ENCODE assay signal across 9 mouse cellular contexts in the genomic region with DNA sequence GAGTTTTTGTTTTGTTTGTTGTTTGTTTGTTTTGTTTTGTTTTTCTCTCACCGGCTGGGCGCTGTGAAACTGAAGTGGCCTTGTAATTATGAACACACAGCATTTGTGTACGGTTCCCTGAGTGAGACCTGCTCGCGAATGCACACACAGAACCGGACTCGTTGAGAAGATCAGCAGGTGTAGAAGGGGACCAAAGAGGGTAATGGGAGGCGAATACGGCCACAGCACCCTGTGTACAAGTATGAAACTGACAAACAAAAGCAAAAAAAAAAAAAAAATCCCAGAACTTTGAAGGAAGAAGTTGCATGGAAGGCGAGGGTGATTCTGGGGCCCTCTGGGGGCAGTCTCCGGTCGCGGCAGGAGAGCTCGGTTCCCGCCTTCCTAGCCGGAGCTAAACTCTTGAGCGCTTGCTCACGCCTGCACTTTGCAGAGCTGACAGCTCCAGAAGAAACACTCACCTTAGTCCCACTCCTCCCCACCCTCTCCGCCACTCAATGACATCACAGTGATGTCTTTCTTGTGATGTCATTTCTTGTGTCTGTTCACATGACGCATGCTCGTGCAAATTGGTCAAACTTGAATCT. TPM values are rescaled to one million over a fixed set of nuclear protein-coding genes. Genes with fewer than 3 reads are reported as not detected.
DNase-seq lines count a peak whose midpoint lies in the region; ATAC-seq lines count a peak whose summit lies in the region.
"Had no signal": no experiment of that assay in that cellular context is flagged by ENCODE, and none has a peak within 500 bp of the region (broad histone marks: within the 10 kb centered on the region; RNA-seq: fewer than 3 reads in every experiment).

No protein-coding gene starts in this region.

- H3K4me1 ChIP-seq in hindbrain, embryonic 10.5 days (replicated peaks) = peaks cover 22% of the 10 kb centered on the region
- H3K4me1 ChIP-seq in liver, embryonic 16.5 days (ENCODE audit: control insufficient read depth, low read depth, low read length) = peaks cover 5% of the 10 kb centered on the region
- H3K4me1 ChIP-seq in neural tube, embryonic 15.5 days = peaks cover 14% of the 10 kb centered on the region

- peak; percentile 27 to 44 for DNase-seq in cerebellum, postnatal 10 days
- no peak for DNase-seq in cerebellum, adult 9-10 months
- DNase-seq in A20 (ENCODE audit: low read depth, low spot score) = peak; percentile 86
- peak; percentile 79 for DNase-seq in embryo, embryonic 10.5 days (ENCODE audit: low spot score)
- DNase-seq in hindbrain, embryonic 10.5 days (ENCODE audit: low spot score) = peak; percentile 65
- no peak for DNase-seq in urinary bladder, adult 18-20 months (ENCODE audit: low spot score in 2 of 2)

- H3K27ac ChIP-seq in hindbrain, embryonic 10.5 days = no peak overlapping the region
- no peak overlapping the region for H3K27ac ChIP-seq in liver, embryonic 16.5 days (ENCODE audit: low read length)
- H3K27ac ChIP-seq in neural tube, embryonic 15.5 days (replicated peaks) = no peak overlapping the region

- peak overlapping the region; percentile 67 for H3K4me2 ChIP-seq in liver, embryonic 16.5 days (ENCODE audit: low read depth, low read length)
- H3K4me2 ChIP-seq in neural tube, embryonic 15.5 days = peak overlapping the region; percentile 42

- no peaks in the 10 kb centered on the region for H3K9me3 ChIP-seq in hindbrain, embryonic 10.5 days
- H3K9me3 ChIP-seq in liver, embryonic 16.5 days (replicated peaks; ENCODE audit: control insufficient read depth, low read length) = no peaks in the 10 kb centered on the region
- no peaks in the 10 kb centered on the region for H3K9me3 ChIP-seq in neural tube, embryonic 15.5 days (replicated peaks)

- no peaks in the 10 kb centered on the region for H3K36me3 ChIP-seq in hindbrain, embryonic 10.5 days
- no peaks in the 10 kb centered on the region for H3K36me3 ChIP-seq in liver, embryonic 16.5 days (ENCODE audit: control insufficient read depth, insufficient read depth)
- H3K36me3 ChIP-seq in neural tube, embryonic 15.5 days = no peaks in the 10 kb centered on the region

- peaks cover 77% of the 10 kb centered on the region for H3K27me3 ChIP-seq in hindbrain, embryonic 10.5 days (ENCODE audit: insufficient read depth, poor library complexity, severe bottlenecking)
- peaks cover 62% of the 10 kb centered on the region for H3K27me3 ChIP-seq in liver, embryonic 16.5 days (ENCODE audit: control insufficient read depth, insufficient read depth, low read depth, low read length)
- peaks cover 78% of the 10 kb centered on the region for H3K27me3 ChIP-seq in neural tube, embryonic 15.5 days (replicated peaks)
- H3K27me3 ChIP-seq: Patski had no signal

- H3K9ac ChIP-seq in liver, embryonic 16.5 days (ENCODE audit: low read depth, low read length) = 0 out of 2 replicates have a peak overlapping the region, but pooled peaks have one; percentile 3
- H3K9ac ChIP-seq in neural tube, embryonic 15.5 days (replicated peaks) = no peak overlapping the region

- no peak for ATAC-seq in liver, embryonic 16.5 days (ENCODE audit: low read depth)
- ATAC-seq in neural tube, embryonic 15.5 days (ENCODE audit: low FRiP score) = no peak
- ATAC-seq: Patski had no signal

- peak overlapping the region; percentile 54 for H3K4me3 ChIP-seq in hindbrain, embryonic 10.5 days
- peak overlapping the region; percentile 47 for H3K4me3 ChIP-seq in liver, embryonic 16.5 days (ENCODE audit: low read depth, low read length)
- H3K4me3 ChIP-seq in neural tube, embryonic 15.5 days (replicated peaks) = peak overlapping the region; percentile 14

- WGBS in hindbrain, embryonic 10.5 days = under 1% methylated on average over 21 of the region's 21 CpGs
- WGBS in liver, embryonic 16.5 days (ENCODE audit: insufficient replicate concordance) = under 1% methylated on average over 21 of the region's 21 CpGs
- WGBS in neural tube, embryonic 15.5 days = 1% methylated on average over 21 of the region's 21 CpGs

RNA-seq across cellular contexts. Expression of a gene that starts 14.1 kb away (rescaled TPM):
- polyA plus RNA-seq in hindbrain, embryonic 10.5 days (2016; fragmentation: Nextera tagmentation; extraction: Ambion mirVana) = 0.18 TPM in 1 of 2 replicates, not detected in the other
- 0.54 and 0.72 TPM in 2 replicates for polyA plus RNA-seq in liver, embryonic 16.5 days (2015; fragmentation: Nextera tagmentation; extraction: Ambion mirVana)
- 0.09 and 167 TPM in 2 replicates for polyA plus RNA-seq in neural tube, embryonic 15.5 days (2015; fragmentation: Nextera tagmentation; extraction: Ambion mirVana)

RNA-seq across cellular contexts. Expression of a gene that starts 14.4 kb away (rescaled TPM):
- polyA plus RNA-seq in hindbrain, embryonic 10.5 days (2016; fragmentation: Nextera tagmentation; extraction: Ambion mirVana) = 0.07 TPM in 1 of 2 replicates, not detected in the other
- not detected in 2 replicates for polyA plus RNA-seq in liver, embryonic 16.5 days (2015; fragmentation: Nextera tagmentation; extraction: Ambion mirVana)
- 0.11 TPM in 1 of 2 replicates, not detected in the other for polyA plus RNA-seq in neural tube, embryonic 15.5 days (2015; fragmentation: Nextera tagmentation; extraction: Ambion mirVana)
- polyA plus RNA-seq: Patski had no signal

RNA-seq across cellular contexts. Expression of a gene that starts 39.9 kb away (rescaled TPM):
- 5.5 and 11.0 TPM in 2 replicates for polyA plus RNA-seq in hindbrain, embryonic 10.5 days (2016; fragmentation: Nextera tagmentation; extraction: Ambion mirVana)
- 13.7 and 18.8 TPM in 2 replicates for polyA plus RNA-seq in liver, embryonic 16.5 days (2015; fragmentation: Nextera tagmentation; extraction: Ambion mirVana)
- 4.5 TPM in 1 of 2 replicates, not detected in the other for polyA plus RNA-seq in neural tube, embryonic 15.5 days (2015; fragmentation: Nextera tagmentation; extraction: Ambion mirVana)

RNA-seq across cellular contexts. Expression of a gene that starts 40.2 kb away (rescaled TPM):
- 6.6 and 6.9 TPM in 2 replicates for polyA plus RNA-seq in hindbrain, embryonic 10.5 days (2016; fragmentation: Nextera tagmentation; extraction: Ambion mirVana)
- 2.9 and 4.7 TPM in 2 replicates for polyA plus RNA-seq in liver, embryonic 16.5 days (2015; fragmentation: Nextera tagmentation; extraction: Ambion mirVana)
- polyA plus RNA-seq in neural tube, embryonic 15.5 days (2015; fragmentation: Nextera tagmentation; extraction: Ambion mirVana) = 0.97 and 2.2 TPM in 2 replicates

RNA-seq across cellular contexts. Expression of a gene that starts 45.7 kb away (rescaled TPM):
- 33.6 and 41.8 TPM in 2 replicates for polyA plus RNA-seq in hindbrain, embryonic 10.5 days (2016; fragmentation: Nextera tagmentation; extraction: Ambion mirVana)
- polyA plus RNA-seq in liver, embryonic 16.5 days (2015; fragmentation: Nextera tagmentation; extraction: Ambion mirVana) = 47.5 and 58.3 TPM in 2 replicates
- polyA plus RNA-seq in neural tube, embryonic 15.5 days (2015; fragmentation: Nextera tagmentation; extraction: Ambion mirVana) = 4.8 and 8.5 TPM in 2 replicates

Comparison
In these comparisons a context has a peak if more than half of its experiments do, and no peak if none do; other contexts are left out.
1. DNase-seq: peak in cerebellum, postnatal 10 days (2 of 2), A20 (single experiment), embryo, embryonic 10.5 days (single experiment) and hindbrain, embryonic 10.5 days (single experiment); none in cerebellum, adult 9-10 months (single experiment) and urinary bladder, adult 18-20 months (0 of 2).
2. Peak in every context shown above with its lines, with median percentiles within 50 percentile points of each other: H3K4me3 ChIP-seq.